Mouse (Mus musculus): ENCODE data around the gene Rhox3c. TPM values are rescaled to one million over a fixed set of nuclear protein-coding genes. Genes with fewer than 3 reads are reported as not detected.
"Not testable (repeated sequence)": the region's sequence is repeated elsewhere in the genome, so short reads cannot be mapped to it uniquely, and the experiment has no call there.

The Rhox3c gene
- total RNA-seq (2022), result not detected

- not testable (repeated sequence) for DNase-seq (ENCODE audit: low spot score in 2 of 2)
These were observed at the start of gene Rhox3c for GRCm38 (mm10) chrX:37458285-37458684. Gene Rhox3c, plus strand, starts transcription at chrX:37458585.

GRCm38 (mm10) chrX:37411767-37412166, 46.6 kb upstream of the Rhox3c start, which contains the start of gene Rhox2b:
Gene Rhox2b, plus strand, starts transcription at chrX:37412067.
- not testable (repeated sequence) for DNase-seq (ENCODE audit: low spot score in 2 of 2)

GRCm38 (mm10) chrX:37432194-37432593, 26.2 kb upstream of the Rhox3c start, which contains the start of gene Rhox4b:
Gene Rhox4b, plus strand, starts transcription at chrX:37432494.
- DNase-seq (ENCODE audit: low spot score in 2 of 2), result not testable (repeated sequence)

- DNase-seq (ENCODE audit: low spot score in 2 of 2), result not testable (repeated sequence)
These were observed 5.0 kb upstream of the Rhox3c start, which contains the start of gene Rhox2c for GRCm38 (mm10) chrX:37453380-37453779. Gene Rhox2c, plus strand, starts transcription at chrX:37453680.

- DNase-seq (ENCODE audit: low spot score in 2 of 2), result not testable (repeated sequence)
These were observed 21.7 kb downstream of the Rhox3c start, which contains the start of gene Rhox4c for GRCm38 (mm10) chrX:37480037-37480436. Gene Rhox4c, plus strand, starts transcription at chrX:37480337.

- DNase-seq (ENCODE audit: low spot score in 2 of 2), result not testable (repeated sequence)
These were observed 55.7 kb downstream of the Rhox3c start, which contains the start of gene Rhox4d for GRCm38 (mm10) chrX:37514059-37514458. Gene Rhox4d, plus strand, starts transcription at chrX:37514359.

Other genes starting within 250 kb of the Rhox3c start
- not detected for gene Gm9, start 247.5 kb upstream of the Rhox3c start, total RNA-seq (2022)
- not detected for gene Rhox1, start 236.3 kb upstream of the Rhox3c start, total RNA-seq (2022)
- not detected for gene Rhox2a, start 213.6 kb upstream of the Rhox3c start, total RNA-seq (2022)
- gene Rhox3a, start 208.7 kb upstream of the Rhox3c start, total RNA-seq (2022), result not detected
- not detected for gene Rhox4a, start 193.2 kb upstream of the Rhox3c start, total RNA-seq (2022)
- gene Rhox3a2, start 78.6 kb upstream of the Rhox3c start, total RNA-seq (2022), result not detected
- gene Rhox4a2, start 67.7 kb upstream of the Rhox3c start, total RNA-seq (2022), result not detected
- not detected for gene Rhox2b, start 46.5 kb upstream of the Rhox3c start, total RNA-seq (2022)
- gene Rhox4b, start 26.1 kb upstream of the Rhox3c start, total RNA-seq (2022), result not detected
- not detected for gene Rhox2c, start 4.9 kb upstream of the Rhox3c start, total RNA-seq (2022)
- gene Rhox4c, start 21.8 kb downstream of the Rhox3c start, total RNA-seq (2022), result not detected
- gene Rhox2d, start 34.8 kb downstream of the Rhox3c start, total RNA-seq (2022), result not detected
- not detected for gene Rhox4d, start 55.8 kb downstream of the Rhox3c start, total RNA-seq (2022)
- not detected for gene Rhox2e, start 71.9 kb downstream of the Rhox3c start, total RNA-seq (2022)
- gene Rhox3e, start 83.4 kb downstream of the Rhox3c start, total RNA-seq (2022), result not detected
- gene Rhox4e, start 98.8 kb downstream of the Rhox3c start, total RNA-seq (2022), result not detected
- gene Rhox2f, start 112.8 kb downstream of the Rhox3c start, total RNA-seq (2022), result not detected
- not detected for gene Rhox3f, start 122.4 kb downstream of the Rhox3c start, total RNA-seq (2022)
- not detected for gene Rhox4f, start 149.1 kb downstream of the Rhox3c start, total RNA-seq (2022)
- not detected for gene Rhox3g, start 170.0 kb downstream of the Rhox3c start, total RNA-seq (2022)
- not detected for gene Rhox2g, start 184.9 kb downstream of the Rhox3c start, total RNA-seq (2022)
- not detected for gene Rhox4g, start 192.7 kb downstream of the Rhox3c start, total RNA-seq (2022)
- gene Rhox3h, start 210.2 kb downstream of the Rhox3c start, total RNA-seq (2022), result not detected
- gene Rhox2h, start 214.7 kb downstream of the Rhox3c start, total RNA-seq (2022), result not detected

Data from gastrocnemius, adult 8-10 months (tissue).